Mouse (Mus musculus): Measurements from ENCODE around the gene Wfdc8.

DNA sequence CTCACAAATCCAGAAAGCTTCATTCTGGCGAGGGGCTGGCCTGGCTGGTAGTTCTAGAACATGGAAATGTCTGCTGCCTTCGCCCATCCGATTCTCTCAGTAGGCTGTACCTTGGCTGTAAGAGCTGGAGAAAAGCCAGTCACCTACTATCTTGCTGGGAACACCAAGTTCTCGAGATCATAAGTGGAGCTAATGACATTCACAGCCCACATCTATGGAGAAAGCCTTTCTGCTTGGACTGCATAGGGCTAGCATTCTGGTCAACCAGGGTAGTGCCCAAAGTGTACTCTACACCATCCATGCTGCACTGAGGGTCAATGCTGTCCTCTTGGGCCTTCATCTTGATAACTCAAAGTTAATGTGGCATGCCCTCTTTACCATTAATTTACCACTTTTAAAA is 19.9 kb downstream of the Wfdc8 start, which contains the start of gene Eppin:
- no peak for TF ChIP-seq POLR2A (IDR thresholded peaks at IDR 0.05; ENCODE audit: extremely low read depth, insufficient read depth, low read length)
- no peak for TF ChIP-seq CTCF (IDR thresholded peaks at IDR 0.05; ENCODE audit: extremely low read depth, insufficient read depth, low read length)

All from cortical plate, adult 2 months (tissue).